Mouse (Mus musculus) spleen, postnatal 10 days (tissue): ENCODE measurements at regions not wholly inside any gene's neighbourhood (a gene's known extent, or its start where the extent isn't known, plus 50 kb on each side); places are given as distances from the start of the nearest gene placed in this dataset.

ENCODE experiments used
- DNase-seq, 2 experiments: peaks; one replicate each; pipeline ENCODE4 v3.0.0; 2021 to 2022; ENCODE audit warnings: low spot score in 2 of 2

DNA sequence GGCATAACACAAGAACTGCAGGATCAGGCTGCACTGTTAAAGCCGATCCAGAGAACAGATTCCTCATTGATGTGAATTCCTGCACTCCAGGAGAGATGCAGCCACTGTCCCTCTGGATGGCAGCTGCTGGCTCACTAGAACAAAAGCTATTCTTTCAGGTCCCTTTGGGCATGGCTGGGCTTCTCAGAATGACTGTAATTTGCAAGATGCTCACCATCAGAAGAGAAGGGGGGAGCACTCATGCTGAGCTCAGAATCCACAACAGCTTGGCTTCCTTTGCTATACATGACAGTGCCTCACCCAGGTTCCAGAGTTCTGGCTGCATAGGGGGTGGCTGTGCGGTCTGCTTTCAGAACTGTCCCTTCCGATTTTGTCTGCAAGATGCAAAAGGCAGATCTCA, 57.8 kb upstream of the Chd6 start:
- DNase-seq, result no peak

DNA sequence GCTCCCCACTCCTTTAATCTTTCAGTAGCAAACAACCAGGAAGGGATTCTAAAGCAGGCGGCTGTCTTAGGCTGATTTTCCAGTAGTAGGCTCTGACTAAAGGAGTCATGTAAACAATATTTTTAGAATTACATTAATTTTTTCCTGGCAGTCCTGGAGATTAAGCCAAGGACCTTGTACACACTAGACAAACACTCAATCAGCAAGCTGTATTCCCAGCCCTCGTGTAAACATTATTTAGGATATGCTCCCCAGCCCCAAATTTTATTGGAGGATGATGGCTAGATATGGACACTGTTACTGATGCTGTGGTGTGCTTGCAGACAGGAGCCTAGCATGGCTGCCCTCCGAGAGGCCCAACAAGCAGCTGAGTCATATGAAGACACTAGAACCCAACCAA, 56.6 kb upstream of the Chd6 start:
- no peak for DNase-seq

DNA sequence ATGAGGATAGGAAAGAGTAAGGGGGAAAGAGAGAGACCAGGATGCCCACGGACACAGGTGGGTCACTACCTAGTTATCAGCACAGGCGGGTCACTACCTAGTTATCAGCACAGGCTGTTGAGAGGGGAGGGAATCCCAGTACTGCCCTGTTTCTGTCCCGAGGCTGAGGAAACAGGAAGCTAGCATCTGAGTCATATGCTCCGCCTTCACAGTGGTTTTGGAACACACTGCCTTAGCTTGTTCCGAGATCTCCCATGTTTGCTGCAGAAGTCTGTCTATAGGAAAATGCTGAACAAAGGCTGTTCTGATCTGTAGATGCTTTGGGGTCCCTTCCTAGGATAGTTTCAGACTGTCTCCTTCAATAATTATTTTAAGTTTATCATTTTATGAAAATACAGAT, 55.4 kb upstream of the Chd6 start:
- no peak for DNase-seq
